Mouse (Mus musculus): ENCODE measurements at regions not wholly inside any gene's neighbourhood (a gene's known extent, or its start where the extent isn't known, plus 50 kb on each side); places are given as distances from the start of the nearest gene placed in this dataset.

DNA sequence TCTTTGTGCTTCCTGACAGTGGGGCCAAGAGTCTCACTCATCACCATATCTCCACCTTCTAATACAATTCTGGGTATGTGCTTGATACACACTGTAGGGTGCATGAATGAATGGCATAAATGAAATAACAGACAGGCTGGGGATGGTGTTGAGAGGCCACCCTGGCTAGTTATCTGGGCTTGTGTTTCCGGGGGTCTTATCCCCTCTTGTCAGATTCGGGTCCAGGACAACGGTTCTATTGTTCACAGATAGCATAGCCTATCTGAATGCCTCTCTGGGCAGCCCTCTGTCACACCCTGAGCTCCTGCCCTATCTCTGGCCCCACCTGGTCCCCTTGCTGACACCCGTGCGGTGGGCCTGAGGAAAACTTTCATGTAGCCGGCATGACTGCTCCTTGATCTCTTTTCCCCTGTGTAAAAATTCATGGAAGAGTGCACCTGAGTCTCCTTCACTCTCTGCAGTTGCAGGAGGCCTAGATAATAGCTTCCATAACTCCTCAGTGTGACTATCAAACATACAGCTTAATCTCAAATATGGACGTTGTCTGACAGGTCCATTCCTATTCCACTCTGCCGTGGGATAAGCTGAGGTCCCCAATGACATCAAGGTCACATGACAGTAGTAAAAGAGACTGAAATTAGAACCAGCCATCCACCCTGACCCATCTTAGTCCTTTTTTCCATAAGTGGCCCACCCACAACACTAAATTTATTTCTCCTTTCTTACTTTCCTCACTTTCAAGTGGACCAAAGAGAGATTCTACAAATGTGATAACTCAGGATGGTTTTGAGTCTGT is 1298.4 kb upstream of the A1bg start:
- DNase-seq (ENCODE audit: low spot score in 2 of 2) = no peak

- DNase-seq (ENCODE audit: low spot score in 2 of 2) = no peak
Observed at GRCm38 (mm10) chr15:62220620-62221019, 1297.8 kb upstream of the A1bg start.

GRCm38 (mm10) chr15:62219934-62220540 is 1297.2 kb upstream of the A1bg start:
- no peak for DNase-seq (ENCODE audit: low spot score in 2 of 2)

GRCm38 (mm10) chr15:62218346-62219080 is 1295.7 kb upstream of the A1bg start:
- no peak for DNase-seq (ENCODE audit: low spot score in 2 of 2)

DNA sequence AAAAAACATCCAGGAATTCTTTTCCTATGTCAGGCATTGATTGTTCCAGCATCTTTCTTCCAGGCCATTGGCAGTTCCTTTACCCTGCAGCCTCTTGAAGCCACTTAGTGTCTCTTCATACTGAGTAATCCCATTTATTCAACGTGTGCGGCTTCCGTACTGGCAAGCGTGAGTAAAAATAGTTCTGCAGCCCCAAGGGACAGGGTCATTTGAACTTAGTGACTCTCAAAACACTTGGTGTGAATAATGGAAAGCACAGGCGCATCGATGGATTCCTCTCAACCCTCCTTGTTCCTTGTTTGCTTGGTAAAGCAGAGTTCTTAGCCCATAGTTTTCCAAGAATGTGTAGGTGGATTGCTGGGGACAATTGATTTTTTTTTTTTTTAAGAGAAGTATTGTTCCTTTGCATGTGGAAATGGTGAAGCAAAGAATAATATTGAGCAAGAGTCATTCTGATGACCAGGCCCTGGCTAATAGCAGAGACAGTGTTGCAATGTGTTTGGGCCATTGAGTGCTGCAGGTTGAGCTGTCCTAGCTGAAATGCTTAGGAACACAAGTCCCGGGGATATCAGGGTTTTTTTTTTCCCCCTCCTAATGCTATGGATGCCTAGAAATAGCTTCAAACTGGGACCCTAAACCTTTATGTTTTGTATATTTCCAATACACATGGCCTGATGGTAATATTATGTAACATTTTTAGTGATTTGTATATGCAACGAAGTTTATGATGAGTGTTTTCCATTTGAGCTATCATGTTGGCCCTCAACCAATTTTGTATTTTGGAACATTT is 1294.1 kb upstream of the A1bg start:
- DNase-seq (ENCODE audit: low spot score in 2 of 2) = no peak

- DNase-seq (ENCODE audit: low spot score in 2 of 2) = no peak
Observed at GRCm38 (mm10) chr15:62215616-62216398, 1293.0 kb upstream of the A1bg start.

GRCm38 (mm10) chr15:62214300-62214699 is 1291.5 kb upstream of the A1bg start:
- DNase-seq (ENCODE audit: low spot score in 2 of 2) = no peak

GRCm38 (mm10) chr15:62212283-62212910 is 1289.6 kb upstream of the A1bg start:
- DNase-seq (ENCODE audit: low spot score in 2 of 2) = no peak

DNA sequence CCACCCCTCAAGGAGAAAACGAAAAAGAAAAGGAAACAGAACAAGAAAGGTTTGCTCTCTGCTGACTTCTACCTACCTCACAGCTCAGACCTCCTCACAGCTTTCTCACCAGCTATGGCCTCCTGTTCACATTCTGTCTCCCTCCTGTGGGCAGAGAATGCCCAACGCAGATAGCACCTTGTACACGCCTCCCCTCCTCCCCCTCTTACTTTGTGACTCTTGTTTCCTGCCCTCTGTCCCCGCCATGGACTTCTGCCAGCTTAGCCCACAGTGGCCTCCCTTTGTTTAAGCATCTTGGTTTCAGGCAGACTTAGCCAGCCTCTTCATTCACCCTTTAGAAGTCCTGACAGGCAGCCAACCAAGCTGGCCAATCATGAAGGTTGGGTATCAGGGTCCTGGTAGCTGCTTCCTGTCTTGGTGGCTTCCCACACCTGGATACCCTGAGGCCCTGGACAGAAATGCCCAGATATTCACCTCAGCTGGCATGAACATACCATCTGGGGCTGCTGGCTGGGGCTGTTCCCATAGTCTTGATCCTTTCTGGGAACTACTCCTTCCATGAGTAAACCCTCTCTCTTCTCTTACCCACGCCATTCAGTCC is 1287.2 kb upstream of the A1bg start:
- DNase-seq (ENCODE audit: low spot score in 2 of 2) = peak in 1 of 2 experiments; percentile 21

DNA sequence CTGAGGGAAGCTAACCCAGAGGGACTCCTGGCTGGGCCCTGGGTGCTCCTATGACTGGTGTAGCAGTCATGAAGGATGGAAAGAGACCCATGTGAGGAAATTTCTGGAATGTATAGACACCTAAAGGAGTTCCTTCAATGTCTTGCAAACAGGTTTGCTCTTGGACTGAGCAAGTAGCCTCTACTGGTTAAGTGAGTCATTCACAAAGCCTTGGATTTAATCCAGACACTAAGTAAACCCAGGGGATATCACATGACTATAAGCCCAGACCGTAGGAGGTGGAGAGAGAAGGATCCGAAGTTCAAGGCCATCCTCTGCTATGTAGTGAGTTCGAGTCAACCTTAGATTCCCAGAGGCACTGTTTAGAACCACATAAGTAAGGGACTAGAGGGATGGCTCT is 1286.5 kb upstream of the A1bg start:
- no peak for DNase-seq (ENCODE audit: low spot score in 2 of 2)

GRCm38 (mm10) chr15:62206502-62206902 is 1283.7 kb upstream of the A1bg start:
- no peak for DNase-seq (ENCODE audit: low spot score in 2 of 2)

GRCm38 (mm10) chr15:62203951-62204905 is 1281.4 kb upstream of the A1bg start:
- DNase-seq (ENCODE audit: low spot score in 2 of 2) = no peak

DNA sequence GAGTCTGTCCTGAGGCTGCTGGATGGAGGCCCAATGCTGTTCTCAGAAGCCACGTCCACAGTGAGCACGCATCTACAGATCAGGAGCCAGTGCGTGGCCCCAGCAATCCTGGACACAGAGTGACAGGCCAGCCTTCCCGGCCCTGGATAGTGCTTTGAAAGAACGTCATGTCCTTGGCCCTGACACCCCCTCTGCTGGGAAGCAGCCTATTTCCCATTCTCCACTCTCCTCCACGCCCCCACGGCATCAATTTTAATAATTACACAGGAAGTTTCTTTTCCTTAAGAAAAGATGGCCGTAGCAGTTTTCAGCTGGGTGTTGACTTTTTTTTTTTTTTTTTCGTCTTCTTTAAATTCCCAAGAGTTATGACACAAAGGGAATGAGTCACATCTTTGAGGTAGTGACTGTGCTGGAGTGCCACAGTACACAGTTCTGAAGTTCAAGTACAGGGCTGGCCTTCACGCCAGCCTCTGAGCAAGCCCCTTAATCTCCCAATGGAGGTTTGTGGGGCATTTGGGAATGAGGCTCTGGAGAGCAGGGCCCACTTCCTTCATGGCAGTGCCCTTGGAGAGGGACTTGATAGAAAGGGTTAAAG is 1280.1 kb upstream of the A1bg start:
- no peak for DNase-seq (ENCODE audit: low spot score in 2 of 2)

DNA sequence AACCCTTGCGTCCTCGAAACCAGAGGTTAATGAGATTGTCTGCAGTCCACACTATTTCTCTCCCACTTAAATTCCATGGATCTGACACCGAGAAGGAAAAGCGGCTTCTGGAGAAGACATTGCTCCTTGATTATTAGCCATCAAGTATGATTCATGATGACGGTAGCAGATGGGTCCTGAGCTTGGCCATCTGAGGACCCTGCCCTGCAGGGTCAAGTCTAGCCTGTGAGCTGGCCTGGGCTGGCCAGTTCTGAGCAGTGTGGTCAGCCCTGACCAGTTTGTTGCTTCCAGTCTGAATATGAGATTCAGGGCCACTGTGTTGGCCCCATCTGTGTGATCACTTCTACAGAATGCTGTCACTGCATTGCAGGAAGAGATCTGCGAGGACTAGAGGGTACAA is 1275.9 kb upstream of the A1bg start:
- DNase-seq (ENCODE audit: low spot score in 2 of 2) = no peak

GRCm38 (mm10) chr15:62198194-62198593 is 1275.4 kb upstream of the A1bg start:
- no peak for DNase-seq (ENCODE audit: low spot score in 2 of 2)

DNA sequence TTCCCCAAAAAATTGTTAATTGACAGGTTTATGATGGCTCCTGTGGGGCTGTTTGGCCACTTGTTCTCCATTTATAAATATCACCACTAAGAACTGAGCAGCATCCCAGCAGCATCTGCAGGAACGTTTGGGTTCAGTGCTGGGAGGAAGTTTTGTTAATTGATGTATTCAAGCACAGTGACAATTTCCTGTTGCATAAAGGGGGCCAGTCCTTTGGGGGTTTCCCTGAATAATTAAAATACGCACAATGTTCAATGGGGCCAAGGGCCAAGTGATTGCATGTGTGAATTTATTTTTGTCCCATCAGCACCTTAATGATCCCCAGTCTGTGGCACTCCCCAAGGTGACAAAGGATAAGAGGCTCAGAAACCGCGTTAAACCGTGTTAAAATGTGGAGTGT is 1272.6 kb upstream of the A1bg start:
- DNase-seq (ENCODE audit: low spot score in 2 of 2) = no peak

DNA sequence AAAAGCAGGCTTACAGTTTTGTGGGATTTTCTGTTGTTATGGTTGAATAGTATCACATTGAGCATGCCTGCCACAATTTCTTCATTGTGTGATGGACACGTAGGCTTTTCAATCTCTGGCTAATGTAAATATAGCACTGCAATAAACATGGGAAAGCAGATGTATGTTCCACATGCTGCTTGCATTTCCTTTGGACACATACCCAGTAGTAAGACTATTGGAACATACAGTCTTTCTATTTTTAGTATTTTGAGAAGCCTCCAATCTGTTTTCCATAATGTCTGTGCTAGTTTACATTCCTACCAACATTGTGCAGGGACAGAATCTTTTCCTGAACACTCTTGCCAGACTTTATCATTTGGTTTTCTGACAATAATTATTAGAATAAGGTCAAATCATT is 1269.9 kb upstream of the A1bg start:
- DNase-seq (ENCODE audit: low spot score in 2 of 2) = no peak

GRCm38 (mm10) chr15:62191641-62192040 is 1268.8 kb upstream of the A1bg start:
- no peak for DNase-seq (ENCODE audit: low spot score in 2 of 2)

Data from spleen, postnatal 14 days (tissue).